Mouse (Mus musculus) liver, postnatal 0 days (tissue): ENCODE data around the gene Ccdc30.

ENCODE experiments used
- CTCF ChIP-seq: sonication (generic); IDR thresholded peaks from 2 replicates; pipeline ENCODE4 v1.5.1; 2016; ENCODE audit warnings: antibody characterized with exemption, low read depth
- EP300 ChIP-seq: IDR thresholded peaks from 2 replicates; pipeline ENCODE4 v1.6.1; 2016; ENCODE audit warnings: antibody characterized with exemption, low read depth, mild to moderate bottlenecking

DNA sequence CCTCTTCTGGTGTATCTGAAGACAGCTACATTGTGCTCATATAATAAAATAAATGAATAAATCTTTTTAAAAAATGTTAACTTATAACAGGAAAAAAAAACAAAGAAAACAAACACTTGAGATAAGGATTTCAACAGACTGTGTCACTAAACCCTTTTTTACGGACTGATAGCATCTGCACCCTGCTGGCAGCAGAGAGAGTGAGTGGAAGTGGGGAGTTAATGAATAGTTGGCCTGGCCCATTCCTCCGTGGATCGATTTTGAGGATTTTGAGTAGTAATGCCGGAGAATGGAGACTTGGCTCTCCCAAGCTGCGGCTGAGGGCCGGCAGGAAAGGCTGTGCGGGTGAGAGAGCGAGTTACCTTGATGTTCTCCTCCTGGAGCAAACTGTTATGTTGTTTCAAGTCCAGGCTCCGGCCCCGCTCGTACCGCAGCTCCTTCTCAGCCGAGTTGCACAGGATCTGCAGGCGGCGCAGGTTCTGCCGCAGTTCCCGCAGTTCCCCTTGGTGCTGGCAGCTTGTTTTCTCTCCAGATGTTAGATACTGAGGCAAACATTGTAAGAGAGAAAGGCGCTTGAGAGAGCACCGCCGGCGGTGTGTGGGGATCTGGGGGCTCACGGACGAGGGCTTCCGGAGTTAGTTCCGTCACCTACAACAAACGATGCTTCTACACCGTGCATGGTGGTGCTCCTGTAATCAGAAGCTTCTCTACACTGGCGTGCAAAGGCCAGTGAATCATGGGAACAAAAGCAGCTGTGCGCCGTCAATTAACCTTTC lies 55.9 kb downstream of the Ccdc30 start:
- TF ChIP-seq CTCF = peak; percentile 3; the same call in 1 of the 2 replicates
- no peak for TF ChIP-seq EP300
